Mouse (Mus musculus): Measurements from ENCODE around the gene Ms4a1.
"Not testable (repeated sequence)": the region's sequence is repeated elsewhere in the genome, so short reads cannot be mapped to it uniquely, and the experiment has no call there.

The Ms4a1 gene

DNA sequence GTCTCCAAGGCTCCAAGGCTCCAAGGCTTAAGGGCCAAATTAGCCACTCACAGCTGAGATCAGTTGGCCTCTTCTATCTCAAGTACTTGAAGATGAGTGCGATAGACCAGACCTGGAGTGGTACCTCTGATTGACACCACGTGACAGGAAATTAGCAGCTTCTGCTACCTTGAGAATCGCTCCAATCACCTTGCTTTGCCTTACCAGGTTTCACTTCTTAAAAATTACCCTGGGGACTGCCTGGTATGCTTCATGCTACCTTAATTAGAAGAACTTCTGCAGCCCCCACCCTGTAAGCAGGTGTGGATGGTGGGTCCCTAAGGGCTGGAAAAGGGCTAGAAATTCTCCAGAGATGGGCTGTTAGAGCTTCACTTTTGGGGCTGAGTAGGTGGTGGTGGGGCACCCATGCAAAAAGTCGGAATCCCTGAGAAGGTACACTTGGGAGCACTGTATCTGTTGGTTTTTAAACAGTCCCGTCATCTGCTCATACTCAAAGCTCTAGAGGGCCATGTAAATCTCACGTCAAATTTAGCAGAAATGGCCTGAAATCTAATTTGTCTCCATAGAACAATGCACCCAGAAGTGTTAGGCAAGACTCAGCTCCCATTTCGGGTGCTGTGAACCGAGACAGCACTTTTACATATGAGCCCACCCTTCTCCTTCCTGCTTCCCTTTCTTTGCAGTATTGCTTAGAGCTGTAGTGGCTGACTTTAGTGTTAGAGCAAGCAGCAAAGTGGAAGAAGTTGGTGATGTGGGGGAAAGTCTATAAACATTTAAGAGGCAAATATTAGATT, at the start of gene Ms4a1:
Ms4a1 (minus strand) TSS at position 190 of the 794 bp plus-strand sequence.
- no peak for DNase-seq (ENCODE audit: extremely low spot score)

DNA sequence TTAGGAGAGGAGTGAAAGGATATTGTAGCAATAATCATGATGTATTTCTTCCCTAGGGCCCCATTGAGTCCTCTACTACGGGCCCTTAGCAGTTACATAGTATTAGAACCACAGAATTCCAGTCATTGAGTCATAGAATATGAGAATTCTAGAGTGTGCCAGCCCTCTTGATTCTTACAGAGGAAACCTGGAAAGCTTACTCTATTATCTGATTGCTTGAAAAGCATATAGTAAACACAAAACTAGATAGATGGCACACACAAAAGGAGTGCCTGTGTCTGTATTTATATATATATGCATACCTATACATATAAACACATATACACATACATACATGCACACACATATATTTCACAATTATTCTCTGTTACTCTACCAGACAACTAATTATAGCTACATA, 48.3 kb upstream of the Ms4a1 start, which contains the start of gene Ms4a14:
Ms4a14 (minus strand) TSS at position 101 of the 400 bp plus-strand sequence.
- no peak for DNase-seq (ENCODE audit: extremely low spot score)

DNA sequence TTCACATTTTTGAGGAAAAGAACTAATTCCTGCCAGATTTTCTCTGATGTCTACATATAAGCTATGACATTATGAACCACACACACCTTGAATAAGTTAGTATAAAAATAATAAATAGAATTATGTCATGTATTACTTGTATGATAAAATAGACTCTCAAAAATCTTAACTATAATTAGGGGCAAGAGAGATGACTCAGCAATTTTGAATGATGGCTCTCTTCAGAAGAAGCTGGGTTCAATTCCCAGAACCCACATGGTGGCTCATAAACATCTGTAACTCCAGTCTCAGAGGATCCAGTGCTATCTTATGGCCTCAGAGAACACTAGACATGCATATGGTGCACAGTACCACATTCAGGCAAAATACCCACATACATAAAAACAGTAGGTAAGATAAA, 42.8 kb upstream of the Ms4a1 start:
- DNase-seq (ENCODE audit: extremely low spot score): no peak

DNA sequence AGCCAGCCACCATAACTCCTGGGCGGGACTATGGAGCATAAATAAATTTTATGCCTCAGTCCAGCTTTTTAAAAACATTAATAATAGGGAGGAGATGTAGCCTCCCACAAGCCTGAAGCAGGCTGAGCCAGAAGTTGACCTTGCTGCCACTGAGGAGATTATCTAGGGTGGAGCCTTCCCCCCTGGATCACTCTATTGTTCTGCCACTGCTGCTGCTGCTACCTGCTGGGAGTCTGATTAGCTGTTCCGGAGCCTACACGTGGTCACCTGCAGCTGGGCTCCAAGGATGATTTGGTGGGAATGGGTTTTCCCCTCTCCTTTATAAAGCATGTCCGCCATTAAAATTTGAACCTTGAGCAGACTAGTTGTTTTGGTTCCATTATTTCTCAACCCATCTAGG, 33.5 kb upstream of the Ms4a1 start:
- not testable (repeated sequence) for DNase-seq (ENCODE audit: extremely low spot score)

DNA sequence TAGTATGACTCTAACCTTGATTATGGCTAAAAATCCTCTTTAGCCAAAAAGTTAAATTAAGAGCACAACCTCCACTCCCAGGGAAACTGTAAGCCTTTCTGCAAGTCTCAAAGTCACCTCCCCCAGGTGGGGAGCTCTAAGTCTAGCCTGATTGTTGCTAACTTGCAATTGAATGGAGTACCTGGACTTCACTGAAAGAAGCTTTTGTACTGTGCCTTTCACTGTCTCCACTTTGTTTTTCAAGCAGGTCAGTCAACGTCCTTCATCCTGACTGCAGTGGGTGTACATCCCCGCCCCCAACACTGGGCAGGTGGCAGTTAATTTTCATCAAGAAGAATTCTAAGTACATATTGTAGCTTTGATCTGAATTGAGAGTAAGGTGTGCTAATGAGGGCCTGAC, 32.9 kb upstream of the Ms4a1 start:
- DNase-seq (ENCODE audit: extremely low spot score): no peak

DNA sequence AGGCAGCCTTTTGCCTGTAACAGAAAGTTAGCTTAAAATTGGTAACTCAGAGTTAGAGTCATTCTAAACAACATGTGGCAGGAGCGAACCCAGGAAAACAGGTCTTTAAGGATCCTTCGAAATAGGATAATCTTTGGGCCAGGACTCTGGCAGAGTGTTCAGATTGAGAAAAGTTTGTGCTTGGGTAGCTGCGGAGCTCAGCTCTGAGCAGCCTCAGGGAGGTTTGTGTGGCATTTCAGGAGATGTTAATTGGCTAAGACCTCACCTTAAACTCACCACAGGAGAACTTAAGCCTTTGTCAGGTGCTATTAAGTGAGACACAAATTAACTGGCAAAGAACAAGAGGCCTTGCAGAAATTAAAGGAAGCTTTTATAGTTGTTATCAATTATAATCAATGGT, 27.6 kb upstream of the Ms4a1 start:
- DNase-seq (ENCODE audit: extremely low spot score): peak; percentile 19

DNA sequence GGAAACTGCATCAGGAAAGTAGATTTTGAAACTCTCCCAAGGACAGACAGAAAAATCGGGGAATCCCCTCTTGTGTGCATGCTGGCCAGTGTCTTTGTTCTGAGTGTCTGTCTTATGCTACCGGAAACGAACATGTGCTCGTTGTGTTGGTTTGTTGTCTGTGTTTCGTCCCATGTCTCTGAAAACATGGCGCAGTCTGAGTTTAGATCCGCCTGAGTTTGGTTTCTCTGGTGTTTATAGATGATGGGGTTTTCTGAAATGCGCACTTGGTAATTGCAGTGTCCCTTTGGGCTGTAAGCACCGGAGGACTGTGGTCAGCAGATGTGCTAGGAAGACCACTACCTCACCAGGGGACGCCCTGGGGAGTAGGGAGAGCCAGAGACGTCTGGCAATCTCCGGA, 26.9 kb upstream of the Ms4a1 start:
- DNase-seq (ENCODE audit: extremely low spot score): peak; percentile 58

DNA sequence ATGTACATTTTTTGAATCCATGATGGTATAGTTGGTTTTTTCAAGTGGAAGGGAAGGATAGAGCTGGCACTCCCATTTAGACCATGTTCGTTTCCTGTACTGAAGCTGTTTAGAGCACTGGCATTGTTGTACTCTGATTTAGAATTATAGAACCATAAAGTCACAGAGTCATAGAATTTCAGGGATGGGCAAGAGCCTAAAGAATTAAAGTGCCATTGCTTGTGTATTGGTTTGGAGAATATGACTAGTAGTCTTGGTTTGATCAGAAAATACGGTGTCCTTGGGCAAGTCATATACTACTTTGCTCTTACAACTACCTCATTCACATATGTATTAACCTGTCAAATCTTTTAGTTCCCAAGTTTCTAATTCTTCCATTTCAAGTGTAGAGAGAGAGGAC, 17.7 kb upstream of the Ms4a1 start, which contains the start of gene Ms4a5:
Ms4a5 (minus strand) TSS at position 101 of the 400 bp plus-strand sequence.
- DNase-seq (ENCODE audit: extremely low spot score): no peak

DNA sequence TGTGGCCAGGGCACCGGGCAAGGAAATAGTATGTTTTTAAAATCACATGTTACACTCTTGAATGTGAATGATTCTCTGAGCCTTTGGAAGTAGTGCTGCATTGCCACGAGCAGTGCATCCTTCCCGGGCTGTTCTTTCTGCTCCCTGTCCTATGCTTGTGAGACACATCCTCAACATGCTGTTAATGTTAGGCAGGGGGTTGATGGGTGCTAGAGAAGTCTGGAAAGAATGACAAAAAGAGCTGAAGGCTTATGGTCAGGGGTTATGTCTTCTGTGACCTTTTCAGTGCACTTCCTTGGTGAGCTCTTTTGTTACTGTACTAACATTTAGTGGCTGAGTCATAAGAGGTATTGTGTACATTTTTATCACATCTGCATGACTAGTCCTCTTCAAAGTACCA, 14.2 kb upstream of the Ms4a1 start:
- no peak for DNase-seq (ENCODE audit: extremely low spot score)

DNA sequence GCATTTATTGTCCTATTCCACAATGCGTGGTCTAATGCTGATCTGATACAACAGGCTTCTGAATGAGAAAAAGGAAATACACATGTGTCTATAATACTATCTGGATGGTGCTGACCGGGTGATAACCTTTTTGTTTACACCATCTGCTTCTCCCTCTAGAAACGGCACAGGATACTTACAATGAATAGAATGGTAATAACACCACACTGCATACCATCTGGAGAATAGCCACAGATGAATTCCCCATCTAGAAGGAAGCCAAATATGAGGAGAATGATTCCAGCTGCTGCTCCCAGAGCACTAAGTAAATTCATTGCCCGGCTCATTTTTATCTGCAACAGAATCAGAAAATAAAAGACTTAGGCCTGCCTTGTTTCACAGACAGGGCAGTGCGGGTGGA, 10.4 kb upstream of the Ms4a1 start:
- DNase-seq (ENCODE audit: extremely low spot score): no peak

DNA sequence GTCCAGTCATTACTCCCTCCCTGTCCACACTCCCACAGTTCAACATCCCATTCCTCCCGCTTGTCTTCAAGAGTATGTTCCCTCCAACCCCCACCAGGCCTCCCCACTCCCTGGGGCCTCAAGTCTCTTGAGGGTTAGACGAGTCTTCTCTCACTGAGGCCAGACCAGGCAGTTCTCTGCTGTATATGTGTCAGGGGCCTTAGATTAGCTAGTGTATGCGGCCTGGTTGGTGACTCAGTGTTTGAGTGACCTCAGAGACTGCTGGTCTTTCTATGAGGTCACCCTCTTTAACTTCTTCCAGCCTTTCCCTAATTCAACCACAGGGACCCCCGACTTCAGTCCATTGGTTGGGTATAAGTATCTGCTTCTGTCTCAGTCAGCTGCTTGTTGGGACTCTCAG, 915 bp upstream of the Ms4a1 start:
- DNase-seq (ENCODE audit: extremely low spot score): no peak

DNA sequence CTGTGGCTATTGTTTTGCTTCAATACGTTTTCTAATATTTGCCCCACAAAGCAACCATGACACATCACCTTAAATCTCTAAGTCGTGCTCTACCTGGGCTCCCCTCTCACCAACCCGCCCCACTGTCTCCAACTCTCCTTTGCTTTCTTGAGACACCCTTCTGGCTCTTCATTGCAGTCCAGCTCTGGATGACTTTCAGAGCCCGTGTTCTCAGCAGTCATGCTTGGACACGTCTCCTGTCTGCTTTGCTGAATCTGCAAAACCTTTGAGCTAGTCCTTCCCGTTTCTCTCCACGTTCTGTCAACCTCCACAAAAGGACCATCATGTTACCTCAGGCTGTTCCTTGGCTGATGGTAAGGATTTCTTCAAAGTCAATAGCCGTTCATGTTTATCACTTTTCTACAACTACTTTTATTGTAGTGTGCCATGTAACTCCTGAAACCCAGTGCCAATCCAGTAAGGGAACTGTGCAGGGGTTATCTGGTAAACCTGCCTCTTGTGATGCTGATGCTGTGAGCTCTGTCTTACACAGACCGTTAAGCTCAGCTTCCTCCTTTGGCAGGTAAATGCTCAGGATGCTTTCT, 1.3 kb downstream of the Ms4a1 start:
- DNase-seq (ENCODE audit: extremely low spot score): no peak

DNA sequence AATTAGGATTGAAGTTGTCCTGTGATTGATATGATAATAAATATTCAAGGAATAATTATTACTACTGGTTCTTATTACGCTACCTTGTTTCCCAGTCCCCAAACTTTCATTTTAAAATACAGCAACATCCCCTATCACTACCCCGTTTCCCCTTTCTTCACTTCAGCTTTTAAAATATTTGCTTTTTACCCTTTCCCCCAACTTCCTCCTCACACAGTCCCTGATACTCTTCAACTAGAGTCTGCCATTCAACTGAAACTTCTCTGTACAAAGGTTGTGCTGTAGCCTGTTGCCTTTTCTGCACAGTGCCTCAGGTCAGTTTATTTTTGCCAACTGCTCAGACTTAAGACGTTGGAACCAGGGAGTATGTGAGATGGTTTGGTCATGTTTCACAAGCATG, 2.5 kb downstream of the Ms4a1 start:
- DNase-seq (ENCODE audit: extremely low spot score): no peak

DNA sequence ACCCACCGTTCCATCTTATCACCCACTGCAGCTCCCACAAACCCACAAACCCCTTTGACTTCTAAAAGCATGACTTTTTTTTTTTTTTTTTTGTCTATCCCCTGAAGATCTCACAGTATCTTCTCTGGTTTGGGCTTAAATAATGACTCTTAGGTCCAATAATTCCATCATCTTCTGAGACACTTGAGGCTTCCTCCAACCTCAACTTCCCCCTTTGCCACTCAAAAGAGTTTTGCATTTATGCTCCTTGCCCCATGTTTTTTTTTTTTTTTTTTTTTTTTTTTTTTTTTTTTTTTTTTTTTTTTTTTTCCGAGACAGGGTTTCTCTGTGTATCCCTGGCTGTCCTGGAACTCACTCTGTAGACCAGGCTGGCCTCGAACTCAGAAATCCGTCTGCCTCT, 3.1 kb downstream of the Ms4a1 start:
- not testable (repeated sequence) for DNase-seq (ENCODE audit: extremely low spot score)

DNA sequence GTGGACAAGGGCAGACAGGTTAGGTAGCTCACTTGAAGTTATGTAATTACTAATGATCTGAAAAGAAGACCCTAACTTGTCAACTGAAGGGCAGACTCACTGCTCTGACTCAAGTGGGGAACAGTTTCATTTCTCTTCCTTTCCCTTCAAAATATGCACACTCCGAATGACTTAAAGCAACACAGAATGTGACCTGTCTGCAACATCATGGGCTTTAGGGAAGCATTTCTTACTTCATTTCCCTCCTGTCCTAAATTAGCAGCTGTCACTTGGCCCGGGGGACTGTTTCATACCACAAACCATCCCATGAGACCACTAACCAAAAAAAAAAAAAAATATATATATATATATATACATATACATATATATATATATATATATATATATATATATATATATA, 4.5 kb downstream of the Ms4a1 start:
- DNase-seq (ENCODE audit: extremely low spot score): no peak

DNA sequence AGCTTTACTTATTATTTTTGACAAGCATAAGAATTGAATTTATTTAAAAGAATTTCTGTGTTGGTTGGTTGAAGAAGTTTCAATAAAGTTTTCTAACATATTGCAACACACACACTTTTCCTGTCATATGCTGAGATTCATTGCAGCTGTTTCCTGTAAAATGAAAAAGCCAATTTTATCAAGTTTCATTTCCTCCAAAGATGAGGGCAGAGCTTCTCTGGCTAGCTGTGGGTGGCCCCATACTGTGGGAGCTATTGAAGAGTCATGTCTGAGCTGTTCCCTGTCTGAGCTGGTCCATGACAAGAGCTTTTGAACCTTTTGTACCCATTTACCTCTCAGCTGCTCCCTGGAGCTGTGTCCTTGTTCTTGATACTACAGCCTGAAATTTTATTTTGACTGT, 21.8 kb downstream of the Ms4a1 start:
- DNase-seq (ENCODE audit: extremely low spot score): no peak

DNA sequence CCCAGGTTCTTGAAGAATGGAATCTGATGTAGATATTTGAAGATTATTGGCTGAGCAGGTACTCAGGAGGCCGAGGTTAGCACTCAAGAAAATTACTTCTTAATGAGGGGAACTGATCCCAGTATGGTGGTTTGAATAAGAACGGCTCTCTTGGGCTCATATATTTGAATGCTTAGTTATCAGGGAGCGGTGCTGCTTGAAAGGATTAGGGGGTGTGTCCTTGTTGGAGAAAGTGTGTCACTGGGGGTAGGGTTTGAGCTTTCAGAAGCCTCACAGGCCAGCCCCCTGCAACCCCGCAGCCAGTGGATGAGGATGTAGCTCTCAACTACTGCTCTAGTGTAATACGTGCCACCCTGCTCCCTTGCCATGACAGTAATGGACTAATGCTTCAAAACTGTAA, 23.5 kb downstream of the Ms4a1 start:
- DNase-seq (ENCODE audit: extremely low spot score): no peak

DNA sequence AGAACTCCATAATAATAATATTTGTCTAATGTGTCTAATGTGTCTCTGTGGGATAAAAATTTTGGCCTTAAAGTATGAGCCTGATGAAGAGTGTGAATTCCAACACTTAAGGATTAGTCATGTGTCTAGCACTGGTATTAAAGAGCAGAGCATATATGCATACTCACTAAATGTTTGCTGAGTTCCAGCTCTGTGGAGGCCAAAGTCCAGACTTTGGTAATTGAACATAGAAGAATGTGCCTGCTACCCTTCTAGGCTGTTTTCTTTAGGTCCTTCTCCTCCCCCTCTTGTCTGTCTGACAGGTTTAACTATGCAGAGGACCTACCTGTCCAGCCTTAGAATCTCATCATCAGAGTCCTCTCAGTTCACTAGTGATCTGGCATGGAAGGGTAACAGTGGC, 30.2 kb downstream of the Ms4a1 start:
- no peak for DNase-seq (ENCODE audit: extremely low spot score)

DNA sequence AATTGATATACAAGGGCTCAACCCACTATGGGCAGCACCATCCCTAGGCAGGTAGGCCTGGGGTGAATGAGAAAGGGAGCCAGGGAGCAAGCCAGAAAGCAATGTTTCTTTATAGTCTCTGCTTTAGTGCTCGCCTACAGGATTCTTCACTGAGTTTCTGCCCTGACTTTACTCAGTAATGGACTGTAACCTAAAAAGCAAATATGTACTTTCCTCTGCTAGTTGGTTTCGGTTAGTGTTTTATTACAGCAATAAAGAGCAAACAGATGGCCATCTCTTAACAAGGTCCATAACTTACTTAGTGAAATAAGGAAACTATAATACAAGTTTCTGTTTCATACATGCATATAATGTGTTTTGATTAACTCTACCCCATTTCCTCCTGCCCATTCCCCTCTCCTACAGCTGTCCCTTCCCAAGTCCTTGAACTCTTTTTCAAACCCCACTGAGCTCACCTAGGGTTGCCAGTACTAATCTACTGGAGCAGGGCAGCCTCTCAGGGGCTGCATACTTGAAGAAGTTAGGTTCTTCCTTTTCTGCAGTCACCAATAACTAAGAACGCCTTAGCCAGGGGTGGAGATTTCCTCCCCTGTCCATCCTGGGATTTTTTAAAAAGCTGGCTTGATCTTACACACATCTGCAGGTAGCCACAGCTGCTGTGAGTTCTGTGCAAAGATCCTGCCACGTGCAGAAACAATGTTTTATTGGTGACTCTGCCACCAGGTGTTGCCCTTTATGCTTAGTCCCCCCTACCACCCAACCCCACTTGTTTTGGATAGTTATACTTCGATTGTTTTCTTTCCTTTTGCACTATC, 30.9 kb downstream of the Ms4a1 start:
- no peak for DNase-seq (ENCODE audit: extremely low spot score)

DNA sequence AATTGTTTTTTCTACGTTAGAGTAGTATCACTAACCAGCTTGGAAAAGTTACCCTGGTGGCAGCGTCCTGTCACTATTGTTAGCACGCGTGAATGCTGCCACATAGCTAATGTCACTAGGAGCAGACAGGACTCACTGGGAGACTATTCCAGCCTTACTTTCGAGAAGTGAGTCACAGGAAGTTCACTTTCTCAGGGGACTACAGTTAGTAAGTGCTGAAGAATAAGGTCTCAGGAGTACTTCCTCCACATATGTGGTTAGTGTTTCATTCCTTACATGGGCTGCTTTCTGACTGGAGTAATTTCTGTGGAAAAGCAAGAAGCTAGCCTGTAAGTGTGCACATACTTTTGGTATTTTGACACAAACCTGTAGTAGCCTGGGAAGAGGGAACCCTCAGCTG, 31.8 kb downstream of the Ms4a1 start:
- no peak for DNase-seq (ENCODE audit: extremely low spot score)

DNA sequence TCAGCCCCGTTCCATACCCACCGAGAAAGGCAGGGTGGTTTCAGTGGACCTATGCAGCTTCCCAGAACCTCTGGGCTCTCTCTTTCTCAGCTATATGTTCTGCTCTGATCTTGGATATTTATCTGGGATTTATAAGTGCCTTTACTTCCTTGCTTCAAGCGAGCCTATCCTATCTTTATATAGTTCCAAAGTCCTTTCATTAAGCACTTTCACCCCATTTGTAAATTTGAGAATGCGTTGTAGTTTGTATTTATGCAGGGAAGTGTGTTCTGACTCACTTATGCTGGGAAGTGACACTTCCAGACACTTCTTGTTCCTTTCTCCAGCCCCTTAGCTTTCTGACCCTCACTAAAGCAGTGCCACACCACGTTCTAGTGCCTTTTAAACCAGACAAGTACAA, 33.7 kb downstream of the Ms4a1 start, which contains the start of gene Ms4a12:
Ms4a12 (minus strand) TSS at position 101 of the 400 bp plus-strand sequence.
- no peak for DNase-seq (ENCODE audit: extremely low spot score)

All from embryo, embryonic 9.5 days (tissue).